Mouse (Mus musculus) megakaryocyte, embryonic 14.5 days (primary cell): ENCODE results near the gene Il5ra.

Experiments used
- FLI1 ChIP-seq: IDR thresholded peaks from 2 replicates; pipeline ENCODE4 v1.6.1; 2012; ENCODE audit warnings: low read length, inconsistent platforms, mixed read lengths
- GATA1 ChIP-seq: IDR thresholded peaks from 3 replicates; pipeline ENCODE4 v1.6.1; 2012; ENCODE audit warnings: mixed read lengths, low read length, inconsistent platforms, borderline replicate concordance

DNA sequence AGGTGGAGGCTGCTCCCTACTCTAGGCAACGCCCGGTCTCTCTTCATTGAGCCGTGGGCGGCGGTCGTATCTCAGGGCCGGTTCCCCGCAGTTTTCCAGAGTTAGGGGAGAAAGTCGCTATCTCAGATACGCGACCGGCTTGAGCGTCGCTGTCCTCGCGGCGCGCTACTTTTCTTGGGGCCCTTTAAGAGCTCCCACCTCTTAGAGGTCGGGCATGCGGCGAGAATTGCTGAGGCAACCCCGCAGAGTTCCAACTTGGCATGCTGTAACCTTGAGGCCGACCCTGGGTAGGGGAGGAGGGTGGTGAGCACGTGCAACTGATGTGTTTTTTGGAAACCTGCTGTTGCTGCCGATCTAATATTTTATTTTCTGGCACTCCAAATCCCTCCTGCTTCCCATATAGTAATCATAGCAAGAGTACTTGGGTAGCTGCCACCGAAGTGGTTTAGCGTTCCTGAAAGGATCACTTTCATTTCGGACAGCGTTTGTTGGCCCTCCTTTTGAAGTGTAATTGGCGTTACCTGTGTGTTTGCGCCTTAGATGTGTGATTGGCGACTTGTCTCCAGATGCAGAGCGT is 20.5 kb upstream of the Il5ra start:
- TF ChIP-seq GATA1: no peak
- TF ChIP-seq FLI1: no peak
